Mouse (Mus musculus) lung, postnatal 0 days (tissue): ENCODE results near the gene Cenpa.

Experiments
- CTCF ChIP-seq: IDR thresholded peaks from 2 replicates; pipeline ENCODE4 v1.5.1; 2016; ENCODE audit warnings: antibody characterized with exemption, mild to moderate bottlenecking
- EP300 ChIP-seq: IDR thresholded peaks from 2 replicates; pipeline ENCODE4 v1.6.1; 2016; ENCODE audit warnings: antibody characterized with exemption, mild to moderate bottlenecking, control low read depth

DNA sequence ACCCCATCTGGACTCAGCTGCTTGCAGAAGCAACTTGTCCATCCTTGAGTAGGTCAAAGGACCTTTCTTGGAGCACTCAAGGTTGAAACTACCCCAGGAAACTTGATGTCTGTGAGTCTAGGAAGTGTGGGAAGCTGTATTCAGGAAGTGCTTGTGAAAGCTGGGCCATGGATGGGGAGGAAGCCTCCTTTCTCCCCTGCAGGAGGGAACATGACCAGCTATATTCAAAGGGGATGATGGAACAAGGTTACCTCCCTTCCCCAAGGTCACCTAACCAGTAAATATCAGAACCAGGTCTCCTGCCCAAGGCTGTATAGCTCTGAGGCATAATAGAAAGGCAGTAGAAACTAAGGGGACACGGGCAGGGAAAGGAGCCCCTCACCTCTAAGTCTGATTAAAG, 34.4 kb upstream of the Cenpa start:
- TF ChIP-seq CTCF: no peak
- no peak for TF ChIP-seq EP300
